Mouse (Mus musculus) myocyte (in vitro differentiated cells): ENCODE measurements around the gene Vav3.

Experiments
- CEBPB ChIP-seq: IDR thresholded peaks from 2 replicates; pipeline ENCODE4 v1.6.1; 2011; ENCODE audit warnings: mild to moderate bottlenecking, moderate library complexity; ENCODE audit not compliant: poor library complexity, insufficient read depth, severe bottlenecking
- E2F4 ChIP-seq: IDR thresholded peaks from one replicate; pipeline ENCODE4 v1.6.1; 2011; ENCODE audit warnings: mild to moderate bottlenecking, control low read depth, moderate library complexity; ENCODE audit not compliant: insufficient read depth
- MAX ChIP-seq: IDR thresholded peaks from one replicate; pipeline ENCODE4 v1.6.1; 2011; ENCODE audit warnings: low read depth, mild to moderate bottlenecking, control low read depth
- MYOD1 ChIP-seq, 3 experiments: IDR thresholded peaks; one replicate each; pipeline ENCODE4 v1.6.1; 2011; ENCODE audit warnings: control low read depth in 2 of 3, low read depth in 2 of 3, mild to moderate bottlenecking in 2 of 3, moderate library complexity in 1 of 3; ENCODE audit not compliant: insufficient read length in 2 of 3, control insufficient read depth in 1 of 3
- MYOG ChIP-seq, 3 experiments: IDR thresholded peaks; one replicate each; pipeline ENCODE4 v1.6.1; 2011; ENCODE audit warnings: control low read depth in 2 of 3, low read depth in 2 of 3, mild to moderate bottlenecking in 2 of 3; ENCODE audit not compliant: insufficient read length in 2 of 3, control insufficient read depth in 1 of 3, insufficient read depth in 1 of 3
- POLR2A ChIP-seq: IDR thresholded peaks from one replicate; pipeline ENCODE4 v1.6.1; 2011; ENCODE audit warnings: low read depth, mild to moderate bottlenecking, control low read depth, moderate library complexity; ENCODE audit not compliant: insufficient read length
- POLR2AphosphoS2 ChIP-seq: IDR thresholded peaks from one replicate; pipeline ENCODE4 v1.6.1; 2011; ENCODE audit warnings: low read depth, control low read depth; ENCODE audit not compliant: insufficient read length
- REST ChIP-seq: IDR thresholded peaks from one replicate; pipeline ENCODE4 v1.6.1; 2011; ENCODE audit warnings: mild to moderate bottlenecking, control low read depth, moderate library complexity; ENCODE audit not compliant: insufficient read depth, insufficient read length
- SRF ChIP-seq: IDR thresholded peaks from one replicate; pipeline ENCODE4 v1.6.1; 2011; ENCODE audit warnings: low read depth; ENCODE audit not compliant: control insufficient read depth, insufficient read length
- TCF12 ChIP-seq: IDR thresholded peaks from one replicate; pipeline ENCODE4 v1.6.1; 2011; ENCODE audit warnings: mild to moderate bottlenecking, control low read depth; ENCODE audit not compliant: poor library complexity, insufficient read depth, severe bottlenecking
- TCF3 ChIP-seq: IDR thresholded peaks from one replicate; pipeline ENCODE4 v1.6.1; 2011; ENCODE audit warnings: low read depth, control low read depth; ENCODE audit not compliant: insufficient read length
- USF1 ChIP-seq: IDR thresholded peaks from one replicate; pipeline ENCODE4 v1.6.1; 2011; ENCODE audit warnings: low read depth, mild to moderate bottlenecking, control low read depth, moderate library complexity

DNA sequence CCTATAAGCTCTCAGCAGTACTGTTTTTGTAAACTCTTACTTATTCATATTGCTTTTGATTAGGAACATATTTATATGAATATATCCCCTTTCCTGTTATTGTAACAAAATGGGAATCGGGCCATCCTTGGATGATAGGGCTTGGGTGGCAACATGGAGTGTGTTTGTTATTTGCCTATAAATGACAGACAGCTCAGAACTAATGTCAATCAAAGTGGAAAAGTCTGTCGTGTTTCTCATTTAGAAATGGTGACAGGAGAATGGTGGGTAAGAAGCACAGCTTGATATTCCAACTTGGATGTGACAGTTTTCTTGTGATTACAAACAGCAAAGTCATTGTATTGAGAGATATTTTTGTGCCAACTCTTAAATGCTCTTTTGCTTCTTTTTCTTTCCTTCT, 339.8 kb downstream of the Vav3 start:
- TF ChIP-seq POLR2AphosphoS2 (no peak), TCF12 (no peak), POLR2A (no peak), USF1 (no peak), MAX (no peak), TCF3 (no peak), REST (no peak), E2F4 (no peak), MYOG (IDR thresholded peaks at IDR 0.05; ENCODE audit: control insufficient read depth in 1 of 3, insufficient read depth in 1 of 3, insufficient read length in 2 of 3, low read depth in 2 of 3) (no peak), SRF (no peak), CEBPB (no peak), MYOD1 (IDR thresholded peaks at IDR 0.05; ENCODE audit: control insufficient read depth in 1 of 3, insufficient read length in 2 of 3, low read depth in 2 of 3) (no peak)
